Mouse (Mus musculus) liver, embryonic 14.5 days (tissue): ENCODE results near the gene Szrd1. TPM values are rescaled to one million over a fixed set of nuclear protein-coding genes. Genes with fewer than 3 reads are reported as not detected.

Source experiments
- ATAC-seq: fragments of 200-750 bp; cut with Nextera tagmentation; 2 replicates; pipeline ENCODE4 v1.8.0; 2017; ENCODE audit warnings: moderate number of reproducible peaks, mild to moderate bottlenecking, moderate library complexity; ENCODE audit not compliant: insufficient read depth
- DNase-seq, 3 experiments: peaks; one replicate each; pipeline ENCODE4 v3.0.0-alpha.2; 2012 to 2013; ENCODE audit warnings: low read depth in 3 of 3, low spot score in 3 of 3
- H3K27ac ChIP-seq: fragments of 300-500 bp; sonication (generic); 2 replicates; pipeline ENCODE4 v1.5.1; 2014; ENCODE audit warnings: moderate library complexity, mild to moderate bottlenecking, control low read depth, inconsistent platforms
- H3K27me3 ChIP-seq: fragments of 300-500 bp; sonication (generic); 2 replicates; pipeline ENCODE4 v1.6.1; 2014; ENCODE audit warnings: mild to moderate bottlenecking, low read length, moderate library complexity; ENCODE audit not compliant: control insufficient read depth, insufficient read depth
- H3K36me3 ChIP-seq: fragments of 300-500 bp; sonication (generic); replicated peaks from 2 replicates; pipeline ENCODE4 v1.6.1; 2014; ENCODE audit warnings: low read depth; ENCODE audit not compliant: control insufficient read depth, insufficient read depth
- H3K4me1 ChIP-seq, 2 experiments: fragments of 200-500 bp in 1 of 2; fragments of 300-500 bp in 1 of 2; sonication (generic) in 1 of 2; replicated peaks; 2 replicates each; pipeline ENCODE4 v1.6.1; 2012 to 2014; ENCODE audit warnings: antibody characterized with exemption in 1 of 2, inconsistent platforms in 1 of 2, low read length in 1 of 2; ENCODE audit not compliant: control insufficient read depth in 2 of 2, insufficient read depth in 2 of 2
- H3K4me2 ChIP-seq: fragments of 300-500 bp; sonication (generic); 2 replicates; pipeline ENCODE4 v1.6.1; 2014; ENCODE audit warnings: low read depth, mild to moderate bottlenecking, control low read depth, moderate library complexity
- H3K4me3 ChIP-seq, 2 experiments: fragments of 200-500 bp in 1 of 2; fragments of 300-500 bp in 1 of 2; sonication (generic) in 1 of 2; 2 replicates each; pipeline ENCODE4 v1.5.1; 2012 to 2014; ENCODE audit warnings: low read depth in 2 of 2, low read length in 2 of 2, mild to moderate bottlenecking in 2 of 2, control low read depth in 1 of 2, inconsistent platforms in 1 of 2, moderate library complexity in 1 of 2; ENCODE audit not compliant: insufficient read depth in 1 of 2
- H3K9ac ChIP-seq: fragments of 300-500 bp; sonication (generic); replicated peaks from 2 replicates; pipeline ENCODE4 v1.6.1; 2014; ENCODE audit warnings: mild to moderate bottlenecking, control low read depth, moderate library complexity
- H3K9me3 ChIP-seq: fragments of 300-500 bp; sonication (generic); 2 replicates; pipeline ENCODE4 v1.6.1; 2016; ENCODE audit warnings: low read length, mixed read lengths; ENCODE audit not compliant: control insufficient read depth
- CTCF ChIP-seq: IDR thresholded peaks from 2 replicates; pipeline ENCODE4 v1.5.1; 2016; ENCODE audit warnings: antibody characterized with exemption, low read depth, control low read depth
- EP300 ChIP-seq: IDR thresholded peaks from 2 replicates; pipeline ENCODE4 v1.6.1; 2016; ENCODE audit warnings: antibody characterized with exemption, low read depth
- WGBS: fragments of 180-500 bp; shearing (Covaris S2); extraction: QIAGEN DNeasy Blood & Tissue Kit; methylation state at CpG from one replicate; pipeline ENCODE4 v1.1.7; 2014; ENCODE audit not compliant: insufficient replicate concordance; 5-methylcytosine and 5-hydroxymethylcytosine counted together
- polyA plus RNA-seq, 2 experiments: library from polyadenylated mRNA; depleted of rRNA in 1 of 2; stranded (reverse) in 1 of 2; unstranded in 1 of 2; fragments of >200 nt; fragmentation: Nextera tagmentation in 1 of 2; extraction: Ambion mirVana in 1 of 2; gene quantifications; 2 replicates each; pipeline versions ENCODE4 v1.2.1 to v1.2.3; 2012 to 2014

Szrd1 gene
- polyA plus RNA-seq, 2 experiments: 13.3 to 14.3 TPM

GRCm38 (mm10) chr4:141120700-141121099 is 18.9 kb downstream of the Szrd1 start:
- no peak for DNase-seq
- peak; percentile 40; the same call in 1 of the 2 replicates for ATAC-seq
- Histone ChIP-seq H3K27me3 (no peaks in the 10 kb centered on the region), H3K4me2 (no peak overlapping the region), H3K4me1 (peaks cover 0 to 3% of the 10 kb centered on the region in 2 experiments; a peak in 1 of 4 replicates), H3K27ac (no peak overlapping the region), H3K9me3 (no peaks in the 10 kb centered on the region), H3K4me3 (no peak overlapping the region), H3K36me3 (peaks cover 17% of the 10 kb centered on the region), H3K9ac (no peak overlapping the region)
- 36% methylated on average over 11 of the region's 11 CpGs for WGBS
- TF ChIP-seq CTCF: peak; percentile 86
- TF ChIP-seq EP300: no peak

- TF ChIP-seq EP300 (no peak), CTCF (no peak)
- H3K4me1 ChIP-seq: no peaks in the 10 kb centered on the region
- H3K27me3 ChIP-seq: no peaks in the 10 kb centered on the region
- H3K9me3 ChIP-seq: no peaks in the 10 kb centered on the region
- ATAC-seq (no peak), DNase-seq (no peak)
- no peak overlapping the region for H3K9ac ChIP-seq
- no peak overlapping the region for H3K4me3 ChIP-seq
- WGBS: 69% methylated on average over 4 of the region's 4 CpGs
- no peak overlapping the region for H3K27ac ChIP-seq
- H3K4me2 ChIP-seq: no peak overlapping the region
- peaks cover 21% of the 10 kb centered on the region for H3K36me3 ChIP-seq
Measured at GRCm38 (mm10) chr4:141118691-141119090, 20.9 kb downstream of the Szrd1 start.

- Histone ChIP-seq H3K4me3 (no peak overlapping the region), H3K27ac (no peak overlapping the region), H3K36me3 (peaks cover 21% of the 10 kb centered on the region), H3K4me1 (no peaks in the 10 kb centered on the region), H3K9ac (no peak overlapping the region), H3K4me2 (no peak overlapping the region), H3K27me3 (no peaks in the 10 kb centered on the region), H3K9me3 (no peaks in the 10 kb centered on the region)
- WGBS: 88% methylated on average over 8 of the region's 8 CpGs
- DNase-seq: no peak
- peak; percentile 16; the same call in 1 of the 2 replicates for ATAC-seq
- TF ChIP-seq CTCF (no peak), EP300 (no peak)
Measured at GRCm38 (mm10) chr4:141115398-141115797, 24.2 kb downstream of the Szrd1 start.

- 90% methylated on average over 6 of the region's 6 CpGs for whole genome bisulfite sequencing
- Histone ChIP-seq H3K4me2 (no peak overlapping the region), H3K27ac (no peak overlapping the region), H3K4me1 (no peaks in the 10 kb centered on the region), H3K36me3 (peaks cover 21% of the 10 kb centered on the region), H3K9ac (no peak overlapping the region), H3K4me3 (no peak overlapping the region), H3K27me3 (no peaks in the 10 kb centered on the region), H3K9me3 (no peaks in the 10 kb centered on the region)
- DNase-seq: no peak
- ATAC-seq: no peak
- TF ChIP-seq CTCF (no peak), EP300 (no peak)
Measured at GRCm38 (mm10) chr4:141114521-141114981, 25.0 kb downstream of the Szrd1 start.

- Histone ChIP-seq H3K9me3 (no peaks in the 10 kb centered on the region), H3K4me2 (no peak overlapping the region), H3K27me3 (no peaks in the 10 kb centered on the region), H3K36me3 (peaks cover 21% of the 10 kb centered on the region), H3K4me3 (no peak overlapping the region), H3K27ac (no peak overlapping the region), H3K9ac (no peak overlapping the region), H3K4me1 (no peaks in the 10 kb centered on the region)
- ATAC-seq (no peak), DNase-seq (no peak)
- 75% methylated on average over 7 of the region's 7 CpGs for WGBS
- TF ChIP-seq EP300 (no peak), CTCF (no peak)
Measured at GRCm38 (mm10) chr4:141113831-141114230, 25.7 kb downstream of the Szrd1 start.
